Mouse (Mus musculus) hindbrain, postnatal 0 days (tissue): ENCODE data around the gene Defb35. TPM values are rescaled to one million over a fixed set of nuclear protein-coding genes. Genes with fewer than 3 reads are reported as not detected.
A peak's percentile ranks its signal among the peaks of the same experiment; 100 is the strongest.

Source experiments
- ATAC-seq: fragments of 200-750 bp; cut with Nextera tagmentation; 2 replicates; pipeline ENCODE4 v1.8.0; 2017; ENCODE audit warnings: mild to moderate bottlenecking, moderate TSS enrichment, moderate library complexity
- DNase-seq: peaks from one replicate; pipeline ENCODE4 v3.0.0-alpha.2; 2015; ENCODE audit warnings: low spot score
- H3K27ac ChIP-seq: fragments of 300-500 bp; sonication (generic); 2 replicates; pipeline ENCODE4 v1.5.1; 2014; ENCODE audit warnings: mild to moderate bottlenecking
- H3K27me3 ChIP-seq: fragments of 300-500 bp; sonication (generic); 2 replicates; pipeline ENCODE4 v1.6.1; 2014; ENCODE audit warnings: low read length, mixed read lengths; ENCODE audit not compliant: insufficient read depth
- H3K36me3 ChIP-seq: fragments of 300-500 bp; sonication (generic); 2 replicates; pipeline ENCODE4 v1.6.1; 2014; ENCODE audit warnings: low read length, mixed read lengths; ENCODE audit not compliant: insufficient read depth
- H3K4me1 ChIP-seq: fragments of 300-500 bp; sonication (generic); 2 replicates; pipeline ENCODE4 v1.6.1; 2014; ENCODE audit warnings: antibody characterized with exemption, low read length, mixed read lengths; ENCODE audit not compliant: insufficient read depth
- H3K4me2 ChIP-seq: fragments of 300-500 bp; sonication (generic); 2 replicates; pipeline ENCODE4 v1.6.1; 2014; ENCODE audit warnings: low read depth, mild to moderate bottlenecking, low read length, moderate library complexity, mixed read lengths
- H3K4me3 ChIP-seq: fragments of 300-500 bp; sonication (generic); 2 replicates; pipeline ENCODE4 v1.5.1; 2014; ENCODE audit warnings: low read length
- H3K9ac ChIP-seq: fragments of 300-500 bp; sonication (generic); replicated peaks from 2 replicates; pipeline ENCODE4 v1.6.1; 2014; ENCODE audit warnings: mild to moderate bottlenecking, low read length, moderate library complexity, mixed read lengths
- H3K9me3 ChIP-seq: fragments of 300-500 bp; sonication (generic); 2 replicates; pipeline ENCODE4 v1.6.1; 2016; ENCODE audit warnings: low read length, mixed read lengths
- CTCF ChIP-seq: IDR thresholded peaks from 2 replicates; pipeline ENCODE4 v1.5.1; 2016; ENCODE audit warnings: antibody characterized with exemption, control low read depth, low read depth
- WGBS: fragments of 180-500 bp; shearing (Covaris S2); extraction: QIAGEN DNeasy Blood & Tissue Kit; methylation state at CpG from one replicate; pipeline ENCODE4 v1.1.7; 2014; 5-methylcytosine and 5-hydroxymethylcytosine counted together
- polyA plus RNA-seq: library from polyadenylated mRNA; unstranded; fragments of >200 nt; fragmentation: Nextera tagmentation; extraction: Ambion mirVana; gene quantifications from 2 replicates; pipeline ENCODE4 v1.2.1, GENCODE M21; 2015
- total RNA-seq: library from RNA; depleted of rRNA; stranded (reverse); fragments of >200 nt; gene quantifications from 2 replicates; pipeline ENCODE4 v1.2.3, GENCODE M21; 2014; rRNA removed

Defb35 gene
- total and polyA plus RNA-seq, 2 experiments from 2014 or later = not detected

- WGBS = 51% methylated on average over 4 of the region's 4 CpGs
- no peak overlapping the region for H3K4me2 ChIP-seq
- TF ChIP-seq CTCF = no peak
- DNase-seq (peak; percentile 59), ATAC-seq (peak; percentile 48; the same call in 1 of the 2 replicates)
- H3K36me3 ChIP-seq = no peaks in the 10 kb centered on the region
- no peak overlapping the region for H3K27ac ChIP-seq
- H3K9me3 ChIP-seq = no peaks in the 10 kb centered on the region
- no peak overlapping the region for H3K9ac ChIP-seq
- H3K4me1 ChIP-seq = no peaks in the 10 kb centered on the region
- H3K27me3 ChIP-seq = no peaks in the 10 kb centered on the region
- no peak overlapping the region for H3K4me3 ChIP-seq
These were observed 40.0 kb downstream of the Defb35 start for GRCm38 (mm10) chr8:21978193-21978592.

GRCm38 (mm10) chr8:21981664-21982337 lies 43.6 kb downstream of the Defb35 start:
- ATAC-seq (peak; percentile 90), DNase-seq (peak; percentile 80)
- no peak overlapping the region for H3K9ac ChIP-seq
- H3K4me2 ChIP-seq = no peak overlapping the region
- 40% methylated on average over 8 of the region's 8 CpGs for WGBS
- H3K9me3 ChIP-seq = no peaks in the 10 kb centered on the region
- no peak overlapping the region for H3K4me3 ChIP-seq
- no peaks in the 10 kb centered on the region for H3K36me3 ChIP-seq
- H3K4me1 ChIP-seq = no peaks in the 10 kb centered on the region
- no peaks in the 10 kb centered on the region for H3K27me3 ChIP-seq
- peak; percentile 71 for TF ChIP-seq CTCF
- peak overlapping the region; percentile 32; the same call in 1 of the 2 replicates for H3K27ac ChIP-seq

Other genes with a start within 250 kb of the Defb35 start
- gene AY761184, start 234.7 kb upstream of the Defb35 start, total RNA-seq = not detected in 2 replicates
- not detected in 2 replicates for gene AY761184, start 234.7 kb upstream of the Defb35 start, polyA plus RNA-seq
- not detected in 2 replicates for gene Defa24, start 203.9 kb upstream of the Defb35 start, total RNA-seq
- gene Defa24, start 203.9 kb upstream of the Defb35 start, polyA plus RNA-seq = not detected in 2 replicates
- not detected in 2 replicates for gene Defb50, start 114.8 kb upstream of the Defb35 start, total RNA-seq
- not detected in 2 replicates for gene Defb50, start 114.8 kb upstream of the Defb35 start, polyA plus RNA-seq
- not detected in 2 replicates for gene Defb2, start 98.4 kb upstream of the Defb35 start, total RNA-seq
- not detected in 2 replicates for gene Defb2, start 98.4 kb upstream of the Defb35 start, polyA plus RNA-seq
- gene Defb10, start 79.5 kb upstream of the Defb35 start, total RNA-seq = not detected in 2 replicates
- 0.82 and 1.3 TPM in 2 replicates for gene Defb10, start 79.5 kb upstream of the Defb35 start, polyA plus RNA-seq
- not detected in 2 replicates for gene Defb9, start 52.9 kb upstream of the Defb35 start, total RNA-seq
- gene Defb9, start 52.9 kb upstream of the Defb35 start, polyA plus RNA-seq = 4.3 and 5.8 TPM in 2 replicates
- not detected in 2 replicates for gene Defb11, start 31.9 kb upstream of the Defb35 start, total RNA-seq
- gene Defb11, start 31.9 kb upstream of the Defb35 start, polyA plus RNA-seq = 46.2 and 47.6 TPM in 2 replicates
- not detected in 2 replicates for gene Defb15, start 5.6 kb upstream of the Defb35 start, total RNA-seq
- gene Defb15, start 5.6 kb upstream of the Defb35 start, polyA plus RNA-seq = not detected in 2 replicates
- not detected in 2 replicates for gene Defb13, start 8.4 kb downstream of the Defb35 start, total RNA-seq
- gene Defb13, start 8.4 kb downstream of the Defb35 start, polyA plus RNA-seq = not detected in 2 replicates
- not detected in 2 replicates for gene Fam90a1a, start 20.4 kb downstream of the Defb35 start, total RNA-seq
- not detected in 2 replicates for gene Fam90a1a, start 20.4 kb downstream of the Defb35 start, polyA plus RNA-seq
- not detected in 2 replicates for gene Ccdc70, start 31.4 kb downstream of the Defb35 start, total RNA-seq
- not detected in 2 replicates for gene Ccdc70, start 31.4 kb downstream of the Defb35 start, polyA plus RNA-seq
- 6.3 and 8.4 TPM in 2 replicates for gene Atp7b, start 122.0 kb downstream of the Defb35 start, total RNA-seq
- gene Atp7b, start 122.0 kb downstream of the Defb35 start, polyA plus RNA-seq = 2.4 and 2.6 TPM in 2 replicates
- gene Alg11, start 122.4 kb downstream of the Defb35 start, total RNA-seq = 36.2 and 36.6 TPM in 2 replicates
- 29.2 and 36.1 TPM in 2 replicates for gene Alg11, start 122.4 kb downstream of the Defb35 start, polyA plus RNA-seq
- gene Nek5, start 186.7 kb downstream of the Defb35 start, total RNA-seq = 1.5 and 1.8 TPM in 2 replicates
- 1.6 and 1.8 TPM in 2 replicates for gene Nek5, start 186.7 kb downstream of the Defb35 start, polyA plus RNA-seq
- 1.5 and 3.2 TPM in 2 replicates for gene Nek3, start 228.1 kb downstream of the Defb35 start, total RNA-seq
- gene Nek3, start 228.1 kb downstream of the Defb35 start, polyA plus RNA-seq = 6.9 and 7.1 TPM in 2 replicates
- 7.9 and 11.4 TPM in 2 replicates for gene Ckap2, start 247.5 kb downstream of the Defb35 start, total RNA-seq
- 12.5 and 16.3 TPM in 2 replicates for gene Ckap2, start 247.5 kb downstream of the Defb35 start, polyA plus RNA-seq